Mouse (Mus musculus): ENCODE results near the gene Rp2.

- TF ChIP-seq POLR2A (IDR thresholded peaks at IDR 0.05; ENCODE audit: low read depth, low read length) (no peak), CTCF (conservative IDR thresholded peaks at IDR 0.05; ENCODE audit: insufficient read depth, insufficient read length, low read depth, low read length) (no peak)
Observed at GRCm38 (mm10) chrX:20355283-20355682, 9.0 kb upstream of the Rp2 start.
